Mouse (Mus musculus): ENCODE data around the gene Rab26. TPM values are rescaled to one million over a fixed set of nuclear protein-coding genes. Genes with fewer than 3 reads are reported as not detected.

Gene Rab26
- polyA plus RNA-seq, 1 experiment from 2014 or later = 0.64 TPM

Other genes with a start within 250 kb of the Rab26 start
- not detected in 2 replicates for gene Abca17, start 183.1 kb downstream of the Rab26 start, polyA plus RNA-seq (2015; fragmentation: Nextera tagmentation; extraction: Ambion mirVana)
- gene Abca3, start 182.3 kb downstream of the Rab26 start, polyA plus RNA-seq (2015; fragmentation: Nextera tagmentation; extraction: Ambion mirVana) = 14.1 and 14.8 TPM in 2 replicates
- gene Rnps1, start 119.6 kb downstream of the Rab26 start, polyA plus RNA-seq (2015; fragmentation: Nextera tagmentation; extraction: Ambion mirVana) = 109 and 113 TPM in 2 replicates
- 81.2 and 92.2 TPM in 2 replicates for gene Eci1, start 107.6 kb downstream of the Rab26 start, polyA plus RNA-seq (2015; fragmentation: Nextera tagmentation; extraction: Ambion mirVana)
- gene Dnase1l2, start 91.1 kb downstream of the Rab26 start, polyA plus RNA-seq (2015; fragmentation: Nextera tagmentation; extraction: Ambion mirVana) = 0.39 and 0.41 TPM in 2 replicates
- 11.5 and 14.2 TPM in 2 replicates for gene E4f1, start 63.9 kb downstream of the Rab26 start, polyA plus RNA-seq (2015; fragmentation: Nextera tagmentation; extraction: Ambion mirVana)
- 60.5 and 61.2 TPM in 2 replicates for gene Pgp, start 63.8 kb downstream of the Rab26 start, polyA plus RNA-seq (2015; fragmentation: Nextera tagmentation; extraction: Ambion mirVana)
- 0.13 TPM in 1 of 2 replicates, not detected in the other for gene Bricd5, start 60.3 kb downstream of the Rab26 start, polyA plus RNA-seq (2015; fragmentation: Nextera tagmentation; extraction: Ambion mirVana)
- 12.0 and 13.6 TPM in 2 replicates for gene Mlst8, start 55.1 kb downstream of the Rab26 start, polyA plus RNA-seq (2015; fragmentation: Nextera tagmentation; extraction: Ambion mirVana)
- 0.05 and 0.09 TPM in 2 replicates for gene Caskin1, start 45.6 kb downstream of the Rab26 start, polyA plus RNA-seq (2015; fragmentation: Nextera tagmentation; extraction: Ambion mirVana)
- gene Traf7, start 6.3 kb downstream of the Rab26 start, polyA plus RNA-seq (2015; fragmentation: Nextera tagmentation; extraction: Ambion mirVana) = 32.9 and 35.2 TPM in 2 replicates
- gene Pkd1, start 15.6 kb upstream of the Rab26 start, polyA plus RNA-seq (2015; fragmentation: Nextera tagmentation; extraction: Ambion mirVana) = 2.6 and 3.0 TPM in 2 replicates
- 18.8 and 21.4 TPM in 2 replicates for gene Tsc2, start 98.4 kb upstream of the Rab26 start, polyA plus RNA-seq (2015; fragmentation: Nextera tagmentation; extraction: Ambion mirVana)
- gene Nthl1, start 98.5 kb upstream of the Rab26 start, polyA plus RNA-seq (2015; fragmentation: Nextera tagmentation; extraction: Ambion mirVana) = 5.8 and 6.4 TPM in 2 replicates
- 10.8 and 13.8 TPM in 2 replicates for gene Slc9a3r2, start 116.1 kb upstream of the Rab26 start, polyA plus RNA-seq (2015; fragmentation: Nextera tagmentation; extraction: Ambion mirVana)
- 0.30 TPM in 1 of 2 replicates, not detected in the other for gene Npw, start 124.2 kb upstream of the Rab26 start, polyA plus RNA-seq (2015; fragmentation: Nextera tagmentation; extraction: Ambion mirVana)
- gene Zfp598, start 135.5 kb upstream of the Rab26 start, polyA plus RNA-seq (2015; fragmentation: Nextera tagmentation; extraction: Ambion mirVana) = 9.9 and 12.5 TPM in 2 replicates
- 0.07 and 0.16 TPM in 2 replicates for gene Syngr3, start 155.7 kb upstream of the Rab26 start, polyA plus RNA-seq (2015; fragmentation: Nextera tagmentation; extraction: Ambion mirVana)
- gene Gfer, start 161.9 kb upstream of the Rab26 start, polyA plus RNA-seq (2015; fragmentation: Nextera tagmentation; extraction: Ambion mirVana) = 22.8 and 25.2 TPM in 2 replicates
- gene Noxo1, start 162.0 kb upstream of the Rab26 start, polyA plus RNA-seq (2015; fragmentation: Nextera tagmentation; extraction: Ambion mirVana) = 0.14 and 0.16 TPM in 2 replicates
- gene Tbl3, start 173.4 kb upstream of the Rab26 start, polyA plus RNA-seq (2015; fragmentation: Nextera tagmentation; extraction: Ambion mirVana) = 35.0 and 40.6 TPM in 2 replicates
- not detected in 2 replicates for gene Rnf151, start 183.9 kb upstream of the Rab26 start, polyA plus RNA-seq (2015; fragmentation: Nextera tagmentation; extraction: Ambion mirVana)
- 1,043 and 1,068 TPM in 2 replicates for gene Rps2, start 183.9 kb upstream of the Rab26 start, polyA plus RNA-seq (2015; fragmentation: Nextera tagmentation; extraction: Ambion mirVana)
- 160 and 162 TPM in 2 replicates for gene Ndufb10, start 190.3 kb upstream of the Rab26 start, polyA plus RNA-seq (2015; fragmentation: Nextera tagmentation; extraction: Ambion mirVana)
- 0.09 and 0.15 TPM in 2 replicates for gene Rpl3l, start 193.6 kb upstream of the Rab26 start, polyA plus RNA-seq (2015; fragmentation: Nextera tagmentation; extraction: Ambion mirVana)
- 31.1 and 32.9 TPM in 2 replicates for gene Msrb1, start 202.4 kb upstream of the Rab26 start, polyA plus RNA-seq (2015; fragmentation: Nextera tagmentation; extraction: Ambion mirVana)
- 0.07 TPM in 1 of 2 replicates, not detected in the other for gene Hs3st6, start 218.8 kb upstream of the Rab26 start, polyA plus RNA-seq (2015; fragmentation: Nextera tagmentation; extraction: Ambion mirVana)